Mouse (Mus musculus): ENCODE results near the gene Rcl1.

Rcl1 gene

GRCm38 (mm10) chr19:29151443-29151842 is 50.3 kb downstream of the Rcl1 start:
- no peak for DNase-seq (ENCODE audit: low read depth, low spot score)

GRCm38 (mm10) chr19:29155552-29155951 is 54.4 kb downstream of the Rcl1 start:
- DNase-seq (ENCODE audit: low read depth, low spot score) = no peak

GRCm38 (mm10) chr19:29156417-29156816 is 55.2 kb downstream of the Rcl1 start:
- DNase-seq (ENCODE audit: low read depth, low spot score) = no peak

- no peak for DNase-seq (ENCODE audit: low read depth, low spot score)
These were observed 56.7 kb downstream of the Rcl1 start for GRCm38 (mm10) chr19:29157678-29158466.

GRCm38 (mm10) chr19:29158486-29158885 is 57.3 kb downstream of the Rcl1 start:
- no peak for DNase-seq (ENCODE audit: low read depth, low spot score)

GRCm38 (mm10) chr19:29163817-29164527 is 62.8 kb downstream of the Rcl1 start:
- no peak for DNase-seq (ENCODE audit: low read depth, low spot score)

- DNase-seq (ENCODE audit: low read depth, low spot score) = no peak
These were observed 63.5 kb downstream of the Rcl1 start for GRCm38 (mm10) chr19:29164528-29165166.

- no peak for DNase-seq (ENCODE audit: low read depth, low spot score)
These were observed 66.8 kb downstream of the Rcl1 start for GRCm38 (mm10) chr19:29167938-29168337.

GRCm38 (mm10) chr19:29180336-29180735 is 79.2 kb downstream of the Rcl1 start:
- no peak for DNase-seq (ENCODE audit: low read depth, low spot score)

- no peak for DNase-seq (ENCODE audit: low read depth, low spot score)
These were observed 81.0 kb downstream of the Rcl1 start for GRCm38 (mm10) chr19:29182166-29182565.

GRCm38 (mm10) chr19:29185122-29185521 is 83.9 kb downstream of the Rcl1 start:
- DNase-seq (ENCODE audit: low read depth, low spot score) = peak; percentile 37

- DNase-seq (ENCODE audit: low read depth, low spot score) = peak; percentile 84
These were observed 84.5 kb downstream of the Rcl1 start for GRCm38 (mm10) chr19:29185552-29186232.

GRCm38 (mm10) chr19:29188879-29189278 is 87.7 kb downstream of the Rcl1 start:
- no peak for DNase-seq (ENCODE audit: low read depth, low spot score)

All from CD4-positive helper T cell, adult 2 months (primary cell).